Mouse (Mus musculus): ENCODE measurements around the gene Taf1d. TPM values are rescaled to one million over a fixed set of nuclear protein-coding genes. Genes with fewer than 3 reads are reported as not detected.

The Taf1d gene
- 68.6 and 78.4 TPM in 2 replicates for polyA plus RNA-seq (2014; fragmentation: Nextera tagmentation; extraction: Ambion mirVana)

DNA sequence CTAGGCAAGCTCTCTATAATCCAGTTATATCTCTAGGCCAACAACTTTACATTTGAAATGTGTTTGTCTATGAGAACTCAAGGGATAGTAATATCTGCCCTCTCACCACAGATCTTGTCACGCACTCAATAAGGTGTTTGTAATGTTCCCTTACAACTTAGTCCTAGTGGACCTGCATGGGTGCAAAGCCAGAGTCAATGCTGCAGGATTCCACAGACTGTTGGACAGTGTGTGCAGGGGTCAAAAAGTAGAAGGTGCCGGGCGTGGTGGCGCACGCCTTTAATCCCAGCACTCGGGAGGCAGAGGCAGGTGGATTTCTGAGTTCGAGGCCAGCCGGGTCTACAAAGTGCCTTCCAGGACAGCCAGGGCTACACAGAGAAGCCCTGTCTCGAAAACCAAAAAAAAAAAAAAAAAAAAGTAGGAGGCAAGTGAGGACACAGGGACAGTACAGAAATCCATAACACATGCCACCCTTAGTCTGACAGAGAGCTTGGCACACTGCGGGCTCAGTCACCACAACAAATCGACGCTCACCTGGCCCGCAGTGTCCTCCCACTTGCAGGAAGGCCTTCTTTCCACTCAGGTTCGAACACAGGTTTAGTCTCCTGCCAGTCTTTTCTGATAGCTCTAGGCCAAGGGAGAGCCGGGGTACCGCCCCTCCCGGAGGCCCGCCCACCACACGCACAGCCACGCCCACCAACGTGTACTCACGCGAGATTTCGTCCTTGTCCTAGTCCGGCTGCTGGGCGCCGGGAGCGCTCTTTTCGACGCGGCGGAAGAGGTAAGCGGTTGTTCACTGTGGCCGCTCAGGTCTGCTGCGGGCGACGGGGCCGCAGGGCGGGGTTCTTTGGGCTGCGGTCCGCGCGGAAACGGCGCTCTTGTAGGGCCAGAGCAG, at the start of gene Taf1d:
Gene Taf1d, plus strand, starts transcription at position 712 of the 895 bp plus-strand sequence.
- Histone ChIP-seq H3K27ac (ENCODE audit: low read depth, low read length) (peak within 1 kb of the TSS; percentile 84), H3K36me3 (ENCODE audit: control insufficient read depth, insufficient read depth, low read length) (peaks cover 11% of the 10 kb centered on the region), H3K4me2 (ENCODE audit: low read depth, low read length, severe bottlenecking) (peak within 1 kb of the TSS; percentile 85), H3K4me3 (ENCODE audit: low read depth, low read length) (peak within 1 kb of the TSS; percentile 70), H3K27me3 (ENCODE audit: control insufficient read depth, insufficient read depth, low read length) (no peaks in the 10 kb centered on the region), H3K9ac (ENCODE audit: low read length) (peak within 1 kb of the TSS; percentile 91), H3K9me3 (ENCODE audit: control insufficient read depth, low read length) (no peaks in the 10 kb centered on the region), H3K4me1 (replicated peaks; ENCODE audit: control insufficient read depth, insufficient read depth, low read length) (peaks cover 11% of the 10 kb centered on the region; the same call in 1 of the 2 replicates)
- WGBS, result 13% methylated on average over 45 of the region's 45 CpGs
- peak; percentile 98 for DNase-seq (ENCODE audit: low spot score)
- peak; percentile 99 for ATAC-seq (replicated peaks; ENCODE audit: low FRiP score)

GRCm38 (mm10) chr9:15256214-15256613, 49.8 kb upstream of the Taf1d start:
- Histone ChIP-seq H3K4me3 (ENCODE audit: low read depth, low read length) (no peak overlapping the region), H3K4me2 (ENCODE audit: low read depth, low read length, severe bottlenecking) (no peak overlapping the region), H3K9ac (ENCODE audit: low read length) (no peak overlapping the region), H3K27ac (ENCODE audit: low read depth, low read length) (no peak overlapping the region), H3K4me1 (replicated peaks; ENCODE audit: control insufficient read depth, insufficient read depth, low read length) (no peaks in the 10 kb centered on the region), H3K27me3 (ENCODE audit: control insufficient read depth, insufficient read depth, low read length) (no peaks in the 10 kb centered on the region), H3K36me3 (ENCODE audit: control insufficient read depth, insufficient read depth, low read length) (no peaks in the 10 kb centered on the region), H3K9me3 (ENCODE audit: control insufficient read depth, low read length) (no peaks in the 10 kb centered on the region)
- ATAC-seq (replicated peaks; ENCODE audit: low FRiP score) (no peak), DNase-seq (ENCODE audit: low spot score) (no peak)
- WGBS, result 80% methylated on average over 3 of the region's 3 CpGs

DNA sequence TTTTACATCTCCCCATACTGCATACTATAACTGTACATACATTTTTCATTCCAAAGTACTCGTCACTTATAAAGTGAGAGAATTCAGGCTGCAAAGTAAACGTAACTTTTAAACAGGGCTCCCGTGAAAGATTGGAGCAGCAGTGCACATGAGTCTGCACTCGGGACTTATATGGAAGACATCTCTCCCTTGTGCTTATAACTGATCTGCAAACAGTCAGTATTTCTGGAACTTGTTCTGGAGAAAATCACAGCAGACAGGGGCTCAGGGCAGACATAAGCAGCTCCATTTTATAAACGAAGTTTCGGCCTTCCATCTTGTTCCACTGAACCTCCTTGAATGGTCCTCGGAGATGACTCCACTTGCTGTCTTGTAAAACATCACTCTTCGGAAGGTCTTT, 44.0 kb upstream of the Taf1d start:
- no peak overlapping the region for H3K4me2 ChIP-seq (ENCODE audit: low read depth, low read length, severe bottlenecking)
- H3K9me3 ChIP-seq (ENCODE audit: control insufficient read depth, low read length), result no peaks in the 10 kb centered on the region
- no peak for DNase-seq (ENCODE audit: low spot score)
- no peak overlapping the region for H3K27ac ChIP-seq (ENCODE audit: low read depth, low read length)
- WGBS, result 91% methylated on average over 8 of the region's 8 CpGs
- no peak overlapping the region for H3K9ac ChIP-seq (ENCODE audit: low read length)
- no peaks in the 10 kb centered on the region for H3K4me1 ChIP-seq (replicated peaks; ENCODE audit: control insufficient read depth, insufficient read depth, low read length)
- H3K27me3 ChIP-seq (ENCODE audit: control insufficient read depth, insufficient read depth, low read length), result no peaks in the 10 kb centered on the region
- H3K36me3 ChIP-seq (ENCODE audit: control insufficient read depth, insufficient read depth, low read length), result peaks cover 13% of the 10 kb centered on the region; the same call in 1 of the 2 replicates
- ATAC-seq (replicated peaks; ENCODE audit: low FRiP score), result no peak
- no peak overlapping the region for H3K4me3 ChIP-seq (ENCODE audit: low read depth, low read length)

GRCm38 (mm10) chr9:15263487-15263886, 42.5 kb upstream of the Taf1d start:
- Histone ChIP-seq H3K9me3 (ENCODE audit: control insufficient read depth, low read length) (no peaks in the 10 kb centered on the region), H3K4me2 (ENCODE audit: low read depth, low read length, severe bottlenecking) (no peak overlapping the region), H3K4me1 (replicated peaks; ENCODE audit: control insufficient read depth, insufficient read depth, low read length) (no peaks in the 10 kb centered on the region), H3K4me3 (ENCODE audit: low read depth, low read length) (no peak overlapping the region), H3K27ac (ENCODE audit: low read depth, low read length) (no peak overlapping the region), H3K36me3 (ENCODE audit: control insufficient read depth, insufficient read depth, low read length) (peaks cover 13% of the 10 kb centered on the region; the same call in 1 of the 2 replicates), H3K9ac (ENCODE audit: low read length) (no peak overlapping the region), H3K27me3 (ENCODE audit: control insufficient read depth, insufficient read depth, low read length) (no peaks in the 10 kb centered on the region)
- WGBS, result 96% methylated on average over 10 of the region's 10 CpGs
- DNase-seq (ENCODE audit: low spot score), result no peak
- no peak for ATAC-seq (replicated peaks; ENCODE audit: low FRiP score)

- no peak for DNase-seq (ENCODE audit: low spot score)
- Histone ChIP-seq H3K9ac (ENCODE audit: low read length) (no peak overlapping the region), H3K9me3 (ENCODE audit: control insufficient read depth, low read length) (no peaks in the 10 kb centered on the region), H3K27me3 (ENCODE audit: control insufficient read depth, insufficient read depth, low read length) (no peaks in the 10 kb centered on the region), H3K4me1 (replicated peaks; ENCODE audit: control insufficient read depth, insufficient read depth, low read length) (no peaks in the 10 kb centered on the region; the same call in 1 of the 2 replicates), H3K4me3 (ENCODE audit: low read depth, low read length) (no peak overlapping the region), H3K36me3 (ENCODE audit: control insufficient read depth, insufficient read depth, low read length) (peaks cover 26% of the 10 kb centered on the region; the same call in 1 of the 2 replicates), H3K4me2 (ENCODE audit: low read depth, low read length, severe bottlenecking) (no peak overlapping the region), H3K27ac (ENCODE audit: low read depth, low read length) (no peak overlapping the region)
- WGBS, result 95% methylated on average over 2 of the region's 2 CpGs
- ATAC-seq (replicated peaks; ENCODE audit: low FRiP score), result no peak
These were observed 32.0 kb upstream of the Taf1d start for GRCm38 (mm10) chr9:15273981-15274380.

- no peak for ATAC-seq (replicated peaks; ENCODE audit: low FRiP score)
- Histone ChIP-seq H3K36me3 (ENCODE audit: control insufficient read depth, insufficient read depth, low read length) (peaks cover 20% of the 10 kb centered on the region; the same call in 1 of the 2 replicates), H3K27me3 (ENCODE audit: control insufficient read depth, insufficient read depth, low read length) (no peaks in the 10 kb centered on the region), H3K27ac (ENCODE audit: low read depth, low read length) (no peak overlapping the region), H3K9ac (ENCODE audit: low read length) (no peak overlapping the region), H3K4me1 (replicated peaks; ENCODE audit: control insufficient read depth, insufficient read depth, low read length) (peaks cover 5% of the 10 kb centered on the region; the same call in 1 of the 2 replicates), H3K9me3 (ENCODE audit: control insufficient read depth, low read length) (no peaks in the 10 kb centered on the region), H3K4me3 (ENCODE audit: low read depth, low read length) (no peak overlapping the region), H3K4me2 (ENCODE audit: low read depth, low read length, severe bottlenecking) (no peak overlapping the region)
- 88% methylated on average over 4 of the region's 4 CpGs for WGBS
- DNase-seq (ENCODE audit: low spot score), result no peak
These were observed 29.2 kb upstream of the Taf1d start for GRCm38 (mm10) chr9:15276855-15277254.

DNA sequence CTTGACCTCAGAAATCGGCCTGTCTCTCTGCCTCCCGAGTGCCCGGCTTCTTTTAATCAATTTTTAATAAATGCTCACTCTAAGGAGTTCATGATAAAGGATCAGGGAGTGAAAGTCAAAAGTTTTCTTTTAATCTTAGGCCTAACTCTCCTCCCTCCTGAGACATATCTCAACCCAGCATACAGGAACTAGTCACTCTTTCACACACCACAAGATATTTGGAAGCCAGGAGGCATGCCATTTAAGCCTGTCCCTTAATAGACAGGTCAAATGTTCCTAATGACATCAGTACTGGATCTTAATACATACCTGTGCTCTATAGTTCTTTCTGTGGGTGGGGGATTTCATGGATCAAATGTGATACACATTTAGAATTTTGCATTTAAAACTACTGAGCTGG, 27.7 kb upstream of the Taf1d start:
- no peaks in the 10 kb centered on the region for H3K9me3 ChIP-seq (ENCODE audit: control insufficient read depth, low read length)
- 97% methylated on average over 3 of the region's 3 CpGs for WGBS
- H3K27me3 ChIP-seq (ENCODE audit: control insufficient read depth, insufficient read depth, low read length), result no peaks in the 10 kb centered on the region
- no peak overlapping the region for H3K4me2 ChIP-seq (ENCODE audit: low read depth, low read length, severe bottlenecking)
- no peak overlapping the region for H3K9ac ChIP-seq (ENCODE audit: low read length)
- no peak overlapping the region for H3K4me3 ChIP-seq (ENCODE audit: low read depth, low read length)
- H3K4me1 ChIP-seq (replicated peaks; ENCODE audit: control insufficient read depth, insufficient read depth, low read length), result peaks cover 5% of the 10 kb centered on the region; the same call in 1 of the 2 replicates
- ATAC-seq (replicated peaks; ENCODE audit: low FRiP score) (no peak), DNase-seq (ENCODE audit: low spot score) (no peak)
- H3K36me3 ChIP-seq (ENCODE audit: control insufficient read depth, insufficient read depth, low read length), result peaks cover 10% of the 10 kb centered on the region; the same call in 1 of the 2 replicates
- no peak overlapping the region for H3K27ac ChIP-seq (ENCODE audit: low read depth, low read length)

DNA sequence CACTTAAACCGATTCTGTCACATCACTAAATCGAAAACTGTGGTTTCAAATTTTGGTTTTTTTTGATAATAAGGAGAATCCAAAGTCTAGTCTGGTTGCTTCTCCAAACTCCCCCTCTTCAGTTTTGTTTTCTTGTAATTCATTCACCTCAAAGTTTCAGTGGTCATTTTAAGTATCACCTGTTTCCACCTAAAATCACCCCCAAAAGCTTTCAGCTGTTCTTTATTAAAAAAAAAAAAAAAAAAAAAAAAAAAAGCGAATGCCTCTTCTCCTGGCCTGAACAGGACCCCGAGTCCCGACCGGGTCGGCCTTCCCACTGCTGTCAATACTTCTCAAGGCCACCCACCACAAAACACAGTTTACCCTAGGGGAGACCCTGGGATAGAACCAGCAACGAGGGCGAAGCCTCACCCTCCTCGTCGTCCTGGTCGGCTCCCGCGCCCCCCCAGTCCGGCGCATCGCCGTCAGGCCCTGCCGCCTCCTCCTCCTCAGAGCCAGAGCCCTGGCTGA, 26.8 kb upstream of the Taf1d start:
- 9% methylated on average over 19 of the region's 19 CpGs for WGBS
- no peak for ATAC-seq (replicated peaks; ENCODE audit: low FRiP score)

More for the DNA sequence above, 26.8 kb upstream of the Taf1d start:
- Histone ChIP-seq H3K9me3 (ENCODE audit: control insufficient read depth, low read length) (no peaks in the 10 kb centered on the region), H3K9ac (ENCODE audit: low read length) (peak overlapping the region; percentile 97), H3K27me3 (ENCODE audit: control insufficient read depth, insufficient read depth, low read length) (no peaks in the 10 kb centered on the region), H3K4me1 (replicated peaks; ENCODE audit: control insufficient read depth, insufficient read depth, low read length) (peaks cover 5% of the 10 kb centered on the region; the same call in 1 of the 2 replicates), H3K4me3 (ENCODE audit: low read depth, low read length) (peak overlapping the region; percentile 93), H3K4me2 (ENCODE audit: low read depth, low read length, severe bottlenecking) (peak overlapping the region; percentile 82), H3K27ac (ENCODE audit: low read depth, low read length) (peak overlapping the region; percentile 69), H3K36me3 (ENCODE audit: control insufficient read depth, insufficient read depth, low read length) (peaks cover 4% of the 10 kb centered on the region; the same call in 1 of the 2 replicates)
- no peak for DNase-seq (ENCODE audit: low spot score)

Data from forebrain, embryonic 11.5 days (tissue).